Mouse (Mus musculus): ENCODE results near the gene Copb2.

Gene Copb2

DNA sequence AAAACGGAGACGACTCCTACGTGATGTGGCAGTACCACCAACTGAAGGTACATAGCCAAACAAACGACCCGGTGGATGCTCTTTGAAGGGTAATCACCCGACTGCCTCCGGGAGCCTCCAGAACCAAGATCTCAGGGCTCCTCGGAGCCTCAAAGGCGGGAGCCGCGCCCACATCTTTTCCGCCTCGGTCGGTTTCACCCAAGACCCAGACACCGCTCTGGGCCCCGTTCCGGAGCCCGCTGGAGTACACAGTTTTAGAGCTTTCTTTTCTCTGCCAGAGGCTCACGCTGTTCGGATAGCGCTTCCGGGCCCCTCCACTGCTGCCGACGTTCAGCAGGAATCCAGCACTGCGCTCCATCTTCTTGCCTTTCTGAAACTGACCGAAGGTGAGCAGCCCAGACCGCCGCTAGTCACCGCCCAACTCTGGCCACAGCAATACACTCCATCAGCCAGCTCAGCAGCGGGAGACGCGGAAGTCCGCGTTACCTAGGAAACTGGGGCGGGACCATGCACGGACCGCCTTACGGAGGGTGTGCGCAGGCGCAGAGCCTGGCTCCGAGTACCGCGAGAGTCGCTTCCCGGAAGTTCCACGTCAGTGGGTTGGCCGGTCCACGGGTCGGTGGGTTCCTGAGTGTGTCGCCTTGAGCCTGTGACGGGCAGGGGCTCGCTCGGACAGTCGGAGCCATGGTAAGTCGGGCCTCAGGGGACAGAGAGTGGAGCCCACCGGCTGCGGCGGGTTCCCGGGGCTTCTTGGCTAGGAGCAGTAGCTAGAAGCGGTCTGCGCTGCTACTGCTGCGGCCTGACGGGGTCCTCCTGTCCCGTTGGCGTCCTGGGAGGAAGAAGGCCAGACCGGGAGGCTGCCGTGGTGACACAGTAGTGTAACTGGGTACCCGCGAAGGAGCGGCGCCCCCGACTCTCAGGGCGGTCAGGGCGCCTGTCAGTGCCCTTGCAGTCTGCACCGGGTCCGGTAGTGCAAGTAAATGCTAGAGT is at the start of gene Copb2:
Copb2 (plus strand) TSS at position 585 of the 990 bp plus-strand sequence.
- DNase-seq (ENCODE audit: low spot score) = peak; percentile 99

DNA sequence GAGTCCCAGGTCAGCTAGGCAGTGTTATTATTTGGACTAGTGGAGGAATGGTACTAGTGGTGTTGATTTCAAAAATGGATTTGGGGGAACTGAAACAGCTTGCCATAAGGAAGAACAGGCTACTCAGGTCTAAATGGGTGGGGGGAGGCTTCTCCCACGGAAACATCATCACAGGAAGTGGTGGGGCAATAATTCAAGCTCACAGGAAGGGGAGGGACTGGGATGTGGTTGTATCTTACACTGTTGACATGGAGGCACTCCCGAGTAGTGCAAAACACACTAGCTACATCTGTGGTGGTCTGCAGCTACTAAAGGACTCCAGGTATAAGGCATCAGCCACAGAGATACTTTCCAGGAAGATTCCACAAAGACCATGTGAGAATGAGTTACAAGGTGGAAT is 39.6 kb upstream of the Copb2 start:
- no peak for DNase-seq (ENCODE audit: low spot score)

GRCm38 (mm10) chr9:98524786-98525542 is 38.6 kb upstream of the Copb2 start:
- peak; percentile 7 for DNase-seq (ENCODE audit: low spot score)

GRCm38 (mm10) chr9:98525543-98525924 is 38.0 kb upstream of the Copb2 start:
- DNase-seq (ENCODE audit: low spot score) = no peak

DNA sequence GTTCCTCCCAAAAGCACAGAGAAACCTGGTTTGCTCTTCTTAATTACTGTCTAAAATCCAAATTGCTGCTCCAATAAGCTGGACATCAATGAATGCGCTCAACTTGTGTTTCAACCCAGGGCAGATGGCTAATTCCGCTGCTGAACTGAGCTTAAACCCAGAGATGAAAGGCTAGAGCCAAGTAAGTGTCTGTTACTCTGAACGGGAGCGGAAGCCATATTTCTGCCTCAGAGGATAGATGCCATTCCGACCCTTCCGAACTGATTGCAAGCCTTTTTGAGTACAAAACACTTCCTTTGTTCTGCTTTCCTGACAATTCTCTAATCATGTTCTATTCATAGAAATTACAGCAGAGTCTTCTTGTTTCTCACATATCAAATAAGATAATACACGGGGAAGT is 36.3 kb upstream of the Copb2 start:
- no peak for DNase-seq (ENCODE audit: low spot score)

- no peak for DNase-seq (ENCODE audit: low spot score)
Measured at GRCm38 (mm10) chr9:98529776-98530175, 33.7 kb upstream of the Copb2 start.

GRCm38 (mm10) chr9:98530999-98531398 is 32.5 kb upstream of the Copb2 start:
- DNase-seq (ENCODE audit: low spot score) = no peak

DNA sequence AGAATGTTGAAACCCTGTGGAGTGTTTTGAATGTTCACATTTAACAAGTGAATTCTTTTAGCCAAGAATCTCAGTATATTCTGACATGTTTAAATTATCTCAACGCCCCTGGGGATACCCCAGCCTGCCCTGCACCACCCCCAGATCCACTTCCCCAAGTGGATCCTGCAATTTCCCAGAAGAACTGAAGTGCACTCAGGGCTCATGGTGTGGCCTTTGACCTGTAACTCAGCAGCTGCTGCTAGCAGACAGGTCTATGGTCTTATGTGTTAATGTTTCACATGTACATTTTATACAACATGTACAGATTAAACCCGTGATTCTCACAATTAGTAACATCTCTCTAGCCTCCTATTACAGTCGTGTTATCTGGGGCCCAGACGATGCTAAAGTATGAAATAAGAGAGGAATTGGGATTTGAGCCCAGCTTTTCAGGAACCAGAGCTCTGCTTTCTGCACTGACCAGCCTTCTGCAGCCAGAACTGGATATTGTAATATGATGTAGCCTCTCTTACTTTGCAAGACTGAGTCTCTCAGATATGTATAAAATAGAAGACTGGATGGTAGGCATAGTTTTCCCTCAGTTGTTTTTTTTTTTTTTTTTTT is 28.7 kb upstream of the Copb2 start:
- no peak for DNase-seq (ENCODE audit: low spot score)

DNA sequence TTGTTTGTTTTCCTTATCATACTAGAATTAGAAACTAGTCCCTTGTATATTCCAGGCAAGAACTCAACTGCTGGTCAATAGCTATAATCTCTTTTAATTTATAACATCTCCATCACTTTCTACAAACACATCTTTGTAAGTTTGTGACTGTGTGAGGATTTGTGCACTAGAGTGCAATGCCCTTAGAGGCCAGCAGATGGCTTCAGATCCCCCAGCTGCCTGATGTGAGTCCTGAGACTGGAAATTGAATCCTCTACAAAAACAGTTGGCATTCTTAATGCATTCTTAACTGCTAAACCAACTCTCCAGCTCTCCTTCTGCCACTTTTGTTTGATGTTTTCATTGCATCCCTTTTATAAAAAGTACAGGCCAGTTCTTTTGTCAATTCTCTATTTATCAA is 27.8 kb upstream of the Copb2 start:
- DNase-seq (ENCODE audit: low spot score) = no peak

- DNase-seq (ENCODE audit: low spot score) = peak; percentile 6
Measured at GRCm38 (mm10) chr9:98538017-98538712, 25.4 kb upstream of the Copb2 start.

- DNase-seq (ENCODE audit: low spot score) = peak; percentile 74
Measured at GRCm38 (mm10) chr9:98538713-98539360, 24.7 kb upstream of the Copb2 start.

GRCm38 (mm10) chr9:98544042-98544441 is 19.5 kb upstream of the Copb2 start:
- no peak for DNase-seq (ENCODE audit: low spot score)

DNA sequence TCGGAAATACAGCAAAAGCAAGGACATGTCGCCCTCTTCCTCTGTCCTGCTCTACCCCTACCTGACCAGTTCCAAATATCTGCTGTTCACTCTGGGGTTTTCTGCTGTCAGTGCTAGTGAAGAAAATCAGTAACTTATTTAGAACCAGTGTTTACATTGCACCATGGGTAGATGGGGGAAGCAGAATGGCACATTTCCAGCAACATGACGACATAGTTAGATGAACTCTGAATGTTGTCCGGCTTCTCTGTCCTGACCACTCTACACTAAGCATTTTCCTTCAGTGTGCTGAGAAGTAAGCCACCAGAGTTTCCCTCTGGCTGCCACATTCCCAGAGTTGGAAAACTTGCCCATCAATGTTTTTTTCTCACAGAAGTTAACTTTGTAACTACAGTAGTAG is 20.3 kb downstream of the Copb2 start:
- DNase-seq (ENCODE audit: low spot score) = no peak

- DNase-seq (ENCODE audit: low spot score) = no peak
Measured at GRCm38 (mm10) chr9:98600094-98600493, 36.6 kb downstream of the Copb2 start.

- DNase-seq (ENCODE audit: low spot score) = peak; percentile 78
Measured at GRCm38 (mm10) chr9:98601156-98601836, 37.8 kb downstream of the Copb2 start, which contains the start of gene Mrps22. Mrps22 (minus strand) TSS chr9:98601660.

DNA sequence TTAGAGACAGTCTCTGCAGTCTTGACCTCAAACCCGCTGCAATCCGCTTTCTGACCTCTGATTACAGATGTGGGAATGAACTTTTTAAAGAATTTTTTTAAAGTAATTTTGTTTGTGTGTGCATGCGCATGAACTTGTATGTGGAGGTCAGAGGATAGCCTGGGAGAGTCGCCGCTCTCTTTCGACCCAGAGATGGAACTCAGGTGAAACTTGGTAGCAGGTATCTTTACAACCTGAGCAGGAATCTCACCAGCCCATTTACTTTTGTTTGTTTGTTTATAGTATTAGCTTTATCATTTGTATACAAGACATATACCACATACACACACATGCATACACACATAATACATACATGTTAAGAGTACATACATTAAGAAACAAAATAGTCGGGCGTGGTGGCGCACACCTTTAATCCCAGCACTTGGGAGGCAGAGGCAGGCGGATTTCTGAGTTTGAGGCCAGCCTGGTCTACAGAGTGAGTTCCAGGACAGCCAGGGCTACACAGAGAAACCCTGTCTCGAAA is 38.4 kb downstream of the Copb2 start:
- no peak for DNase-seq (ENCODE audit: low spot score)

DNA sequence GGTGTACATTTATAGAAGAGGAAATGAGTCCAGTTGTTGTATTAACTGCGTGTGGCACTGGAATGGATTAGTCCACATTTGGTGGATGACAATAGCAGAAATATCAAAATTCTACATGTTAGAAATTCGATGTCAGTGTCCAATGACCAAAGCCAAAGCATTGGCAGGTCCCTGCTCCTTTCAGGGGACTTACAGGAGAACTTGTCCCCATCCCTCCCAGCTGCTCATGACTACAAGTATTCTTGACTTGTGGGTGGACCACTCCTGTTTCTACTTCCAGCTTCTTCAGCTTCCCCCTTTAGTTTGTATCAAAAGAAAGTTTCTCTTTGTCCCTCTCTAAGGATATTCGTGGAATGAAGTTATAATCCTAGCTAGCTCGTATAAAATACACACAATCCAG is 41.4 kb downstream of the Copb2 start:
- no peak for DNase-seq (ENCODE audit: low spot score)

DNA sequence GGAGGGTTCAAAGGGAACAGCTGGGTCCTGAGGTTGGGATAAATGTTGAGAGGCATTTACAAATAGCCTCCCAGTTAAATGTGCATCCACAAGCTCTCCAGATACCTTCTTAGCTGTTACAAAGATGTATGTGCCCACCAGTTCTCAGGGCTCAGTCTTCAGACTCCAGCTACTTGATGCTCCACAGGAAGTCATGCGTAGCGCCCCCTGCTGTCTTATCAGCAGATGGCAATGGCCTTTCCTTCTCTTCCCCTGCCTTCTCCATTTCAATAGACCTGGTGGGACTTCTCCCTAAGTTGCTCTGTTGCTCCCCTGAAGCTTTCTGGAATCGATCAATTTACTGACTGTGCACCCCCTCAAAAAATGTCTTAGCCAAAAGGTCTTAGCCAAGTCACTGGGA is 65.0 kb downstream of the Copb2 start:
- no peak for DNase-seq (ENCODE audit: low spot score)

DNA sequence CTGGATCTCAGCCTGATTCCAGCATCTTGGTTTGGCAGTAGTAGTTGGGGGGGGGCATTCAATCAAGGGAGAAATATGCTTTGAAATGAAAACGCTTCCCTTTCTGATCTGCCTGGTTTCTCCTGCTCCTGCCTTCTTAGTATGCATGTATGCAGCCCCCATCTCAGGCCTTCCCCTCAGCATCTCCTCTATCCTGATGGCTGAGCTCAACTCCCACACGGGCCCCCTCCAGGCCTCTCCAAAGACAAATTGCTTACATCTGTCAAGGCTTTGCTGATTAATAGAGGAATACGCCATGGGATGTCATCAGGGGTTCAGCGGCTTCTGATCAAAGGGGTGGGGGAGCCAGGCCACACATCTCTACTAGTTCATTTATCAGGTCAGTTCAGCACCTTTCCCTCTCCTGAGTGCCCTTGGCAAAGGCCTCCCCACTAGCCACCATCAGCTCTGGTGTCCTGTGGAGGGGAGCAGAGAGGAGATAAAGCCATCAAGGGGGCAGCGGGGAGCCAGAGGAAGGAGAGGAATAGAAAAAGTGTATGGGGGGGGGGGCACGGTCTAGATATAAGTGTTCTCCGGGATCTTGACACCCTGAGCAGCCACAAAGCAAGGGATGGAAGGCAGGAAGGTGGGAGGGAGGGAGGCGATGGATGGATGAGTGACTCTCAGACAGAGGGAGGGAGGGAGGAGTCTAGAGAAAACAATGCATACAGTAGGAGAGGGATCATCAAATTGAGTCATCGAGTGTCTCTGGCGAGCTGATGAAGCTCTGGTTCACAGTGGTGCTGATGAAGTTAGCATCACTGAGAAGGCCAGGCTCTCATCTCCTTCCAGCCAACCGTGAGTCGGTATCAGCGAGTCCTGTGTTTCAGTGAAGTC is 70.0 kb downstream of the Copb2 start:
- DNase-seq (ENCODE audit: low spot score) = no peak

Measured in urinary bladder, postnatal 14 days (tissue).